Mouse (Mus musculus) cerebellum, postnatal 14 days (tissue): ENCODE results near the gene Ggn.
"Not testable (repeated sequence)": the region's sequence is repeated elsewhere in the genome, so short reads cannot be mapped to it uniquely, and the experiment has no call there.

ENCODE experiments used
- DNase-seq, 2 experiments: peaks; one replicate each; pipeline ENCODE4 v3.0.0; 2021; ENCODE audit warnings: mixed read lengths in 2 of 2

The Ggn gene

GRCm38 (mm10) chr7:29170066-29170754 lies at the start of gene Ggn, which contains the start of gene Spred3:
Gene Ggn (plus strand): TSS chr7:29170210.
Gene Spred3 (minus strand): TSS chr7:29170411.
- peak; percentile 61 to 68 for DNase-seq

- no peak for DNase-seq
Observed at GRCm38 (mm10) chr7:29122821-29123220, 47.2 kb upstream of the Ggn start.

GRCm38 (mm10) chr7:29123531-29124358 lies 46.3 kb upstream of the Ggn start:
- no peak for DNase-seq

DNA sequence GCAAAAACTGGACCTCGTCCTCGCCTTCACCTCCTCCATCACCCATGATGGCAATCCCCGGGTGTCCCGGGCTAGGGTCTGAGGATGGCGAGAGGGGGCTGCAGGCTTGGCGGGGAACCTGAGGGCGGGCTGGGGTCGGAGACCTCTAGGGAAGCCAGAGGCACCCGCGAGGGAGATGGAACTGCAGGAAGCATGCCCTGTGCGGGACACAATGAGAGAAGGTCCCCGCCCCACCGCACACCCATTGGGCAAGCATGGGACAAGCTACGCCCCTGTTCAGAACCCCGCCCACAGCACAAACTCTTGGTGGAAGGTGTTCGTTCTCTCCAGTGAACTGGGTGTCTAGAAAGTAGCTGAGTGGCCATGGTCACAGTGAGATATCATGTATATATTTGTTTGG lies 45.0 kb upstream of the Ggn start, which contains the start of gene Ryr1:
Gene Ryr1 (minus strand): TSS at position 210 of the 400 bp plus-strand sequence.
- DNase-seq = peak; percentile 9 to 25

DNA sequence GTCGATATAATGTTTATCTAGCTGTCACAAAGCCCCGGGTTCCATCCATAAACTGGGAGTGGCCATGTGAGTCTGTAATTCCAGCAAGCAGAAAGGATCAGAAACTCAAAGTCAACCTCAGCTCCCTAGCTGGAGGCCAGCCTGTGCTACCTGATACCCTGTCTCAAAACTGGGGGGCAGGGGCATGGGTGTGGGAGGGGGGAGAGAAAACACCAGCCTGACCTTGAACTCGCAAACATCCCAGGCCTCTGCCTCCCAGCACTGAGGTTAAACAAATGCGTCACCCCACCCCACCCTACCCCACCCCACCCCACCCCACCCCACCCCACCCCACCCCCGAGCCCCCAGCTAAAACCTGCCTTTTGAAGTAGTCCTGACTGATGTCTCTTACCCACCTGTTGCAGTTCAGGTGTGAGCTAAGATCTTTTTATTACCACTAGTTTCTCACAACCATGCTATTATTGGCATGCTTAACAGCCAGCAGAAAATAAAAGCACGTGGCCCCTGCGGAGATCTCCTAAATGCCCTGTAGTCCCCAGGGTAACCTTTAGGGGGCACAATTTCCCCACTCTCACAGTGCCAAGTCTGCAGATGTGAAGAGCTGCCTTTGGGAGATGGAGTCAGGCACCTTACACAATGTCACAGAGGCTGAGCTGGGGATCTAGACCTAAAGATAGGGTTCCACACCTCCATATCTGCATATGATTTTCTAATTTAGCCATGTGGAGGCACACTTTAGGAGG lies 43.7 kb upstream of the Ggn start:
- peak; percentile 18 to 37 for DNase-seq

- DNase-seq = no peak
Observed at GRCm38 (mm10) chr7:29128725-29129124, 41.3 kb upstream of the Ggn start.

GRCm38 (mm10) chr7:29134230-29134629 lies 35.8 kb upstream of the Ggn start:
- DNase-seq = no peak

GRCm38 (mm10) chr7:29134693-29135386 lies 35.2 kb upstream of the Ggn start, which contains the start of gene Rasgrp4:
Gene Rasgrp4 (plus strand): TSS chr7:29134851.
- peak in 1 of 2 experiments; percentile 18 for DNase-seq

DNA sequence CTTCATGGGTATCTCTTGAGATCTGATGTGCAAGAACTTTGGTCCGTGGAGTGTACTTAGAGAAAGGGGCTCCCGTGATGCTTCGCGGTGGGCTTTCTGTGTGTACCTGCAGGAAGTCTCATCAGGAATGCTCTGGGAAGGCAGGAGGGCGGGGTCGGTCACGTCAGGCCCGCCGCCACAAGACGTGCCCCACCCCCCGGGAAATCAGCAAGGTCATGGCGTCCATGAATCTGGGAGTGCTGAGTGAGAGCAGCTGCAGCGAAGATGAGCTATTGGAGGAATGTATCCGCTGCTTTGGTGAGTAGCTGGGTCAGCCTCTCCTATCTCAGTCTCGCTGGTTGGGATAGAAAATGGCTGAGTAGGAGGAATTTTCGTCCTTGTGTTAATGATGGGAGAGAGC lies 32.6 kb upstream of the Ggn start:
- no peak for DNase-seq

DNA sequence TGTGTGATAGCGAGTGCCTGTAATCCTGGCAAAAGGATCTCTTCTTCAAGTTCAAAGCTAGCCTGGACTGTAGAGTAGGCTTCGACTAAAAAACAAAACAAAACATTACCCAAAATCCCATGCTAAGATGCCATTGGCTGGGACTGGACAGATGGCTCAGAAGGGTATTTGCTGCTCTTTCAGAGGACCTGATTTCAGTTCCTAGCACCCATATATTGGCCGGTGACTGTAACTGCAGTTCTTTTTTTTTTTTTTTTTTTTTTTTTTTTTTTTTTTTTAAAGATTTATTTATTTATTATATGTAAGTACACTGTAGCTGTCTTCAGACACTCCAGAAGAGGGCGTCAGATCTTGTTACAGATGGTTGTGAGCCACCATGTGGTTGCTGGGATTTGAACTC lies 30.8 kb upstream of the Ggn start:
- not testable (repeated sequence) for DNase-seq

DNA sequence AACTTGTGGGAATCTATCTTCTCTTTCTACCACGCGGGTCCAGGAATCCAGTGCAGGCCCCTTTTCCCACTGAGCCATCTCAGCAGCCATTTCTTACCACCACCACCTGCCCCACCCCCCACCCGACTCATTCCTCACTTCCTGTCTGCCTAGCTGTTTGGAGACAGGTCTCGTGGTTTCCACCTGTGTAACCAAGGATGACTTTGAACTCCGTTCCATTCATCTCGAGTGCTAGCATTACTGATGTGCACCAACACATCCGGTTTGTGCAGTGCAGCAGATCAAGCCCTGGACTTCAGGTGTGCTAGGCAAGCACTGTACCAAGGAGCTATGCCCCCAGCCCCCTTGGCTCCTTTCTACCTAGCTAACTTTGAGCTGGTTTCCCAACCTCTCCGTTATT lies 28.6 kb upstream of the Ggn start:
- no peak for DNase-seq

DNA sequence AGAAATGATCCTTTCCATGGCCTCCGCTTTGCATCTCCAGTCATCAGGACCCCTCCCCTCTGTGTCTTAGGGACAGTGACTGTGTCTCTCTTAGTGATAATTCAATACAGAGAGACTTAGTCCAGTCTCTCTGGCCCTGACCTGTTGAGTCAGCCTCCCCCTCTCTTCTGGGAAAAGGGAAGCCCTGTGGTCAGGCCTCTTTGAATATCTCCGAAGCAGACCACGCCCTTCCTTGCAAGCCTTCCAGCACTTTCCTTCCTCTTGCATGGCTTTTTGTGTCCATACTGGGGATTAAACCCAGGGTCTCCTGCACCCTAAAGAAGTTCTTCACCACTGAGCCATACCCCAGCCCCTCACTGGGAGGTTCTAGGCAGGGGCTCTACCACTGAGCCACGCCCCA lies 26.0 kb upstream of the Ggn start:
- no peak for DNase-seq

- no peak for DNase-seq
Observed at GRCm38 (mm10) chr7:29146625-29147367, 23.2 kb upstream of the Ggn start.

- DNase-seq = no peak
Observed at GRCm38 (mm10) chr7:29148771-29149170, 21.2 kb upstream of the Ggn start.

- no peak for DNase-seq
Observed at GRCm38 (mm10) chr7:29151486-29151885, 18.5 kb upstream of the Ggn start.

DNA sequence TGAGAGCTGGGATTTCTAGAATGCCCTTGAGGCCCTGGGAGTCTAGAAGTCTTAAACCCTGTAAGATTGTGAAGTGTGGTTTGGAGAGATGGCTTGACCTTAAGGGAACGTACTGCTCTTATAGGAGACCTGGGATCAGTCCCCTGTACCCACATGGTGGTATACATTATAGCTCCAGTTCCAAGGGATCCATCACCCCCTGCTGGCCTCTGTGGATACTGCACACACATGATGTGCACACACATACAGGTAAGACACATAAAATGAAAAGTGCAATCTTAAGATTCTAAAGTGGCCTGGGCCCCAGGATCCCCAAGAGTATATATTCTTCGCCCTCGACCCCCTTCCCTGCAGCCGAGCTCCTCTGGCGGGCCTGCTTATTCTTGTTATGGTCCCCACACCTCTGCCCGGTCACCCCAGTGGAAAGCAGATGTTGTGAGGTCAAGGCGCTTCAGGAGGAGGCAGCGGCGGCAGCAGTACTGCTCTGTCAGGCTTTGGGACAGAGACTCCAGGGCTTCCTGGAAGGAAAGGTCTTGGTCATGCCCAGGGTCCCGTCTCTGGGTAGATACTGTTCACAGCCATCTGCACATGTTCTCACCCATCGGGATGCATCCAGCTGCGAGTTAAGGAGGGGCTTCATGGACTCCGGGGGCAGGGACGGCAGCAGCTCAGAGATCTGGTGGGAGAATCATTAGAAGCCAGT lies 15.8 kb upstream of the Ggn start:
- DNase-seq = peak in 1 of 2 experiments; percentile 49

GRCm38 (mm10) chr7:29155196-29155837 lies 14.7 kb upstream of the Ggn start:
- DNase-seq = peak; percentile 93 to 95

DNA sequence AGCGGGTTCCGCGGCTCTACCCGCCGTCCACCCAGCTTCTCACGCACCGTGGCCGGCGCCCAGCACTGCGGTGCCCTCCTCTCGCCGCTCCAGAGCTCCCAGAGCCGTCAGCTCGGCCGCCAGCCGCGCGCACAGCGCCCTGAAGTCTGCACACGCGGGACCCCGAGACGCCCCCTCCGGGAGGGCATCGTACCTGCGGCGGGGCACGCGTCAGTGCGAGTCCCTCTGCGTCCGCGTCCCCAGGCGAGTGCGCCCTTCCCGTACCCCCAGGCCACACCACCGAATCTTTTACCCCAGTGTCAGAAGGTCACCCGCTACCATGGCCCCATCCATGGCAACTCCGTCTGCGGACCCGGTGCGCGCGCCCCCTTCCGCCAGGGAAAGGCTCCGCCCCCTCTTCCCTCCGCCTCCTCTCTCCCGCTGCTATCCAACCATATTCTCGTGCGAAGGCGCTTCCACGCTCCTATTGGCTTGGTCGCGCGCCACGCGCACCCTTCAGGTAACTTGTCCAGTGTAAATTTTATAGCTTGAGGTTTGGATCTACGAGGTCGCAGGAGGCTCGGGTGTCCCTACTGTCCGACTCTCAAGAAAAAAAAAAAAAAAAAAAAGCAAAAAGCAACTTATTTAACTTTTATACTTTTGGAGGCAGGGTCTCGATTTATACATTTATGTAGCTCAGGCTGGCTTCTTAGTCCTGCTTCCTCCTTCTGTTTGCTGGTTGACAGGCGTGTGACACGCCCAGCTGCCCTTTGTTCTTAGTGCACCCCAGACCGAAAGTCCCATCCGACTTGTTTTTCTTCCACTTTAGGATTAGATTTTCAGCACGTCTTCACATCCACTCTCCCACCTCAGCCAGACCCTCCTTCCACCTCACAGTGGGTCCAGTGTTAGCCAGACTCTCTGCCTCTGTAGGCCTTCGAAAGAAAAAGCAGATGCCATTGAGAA lies 13.9 kb upstream of the Ggn start, which contains the start of gene Fam98c:
Gene Fam98c (minus strand): TSS at position 397 of the 945 bp plus-strand sequence.
- peak; percentile 92 to 93 for DNase-seq

- DNase-seq = no peak
Observed at GRCm38 (mm10) chr7:29158264-29158663, 11.7 kb upstream of the Ggn start.
